ENCODE assay signal across 28 mouse cellular contexts in genomic region chr10:117772364-117773105, GRCm38 (mm10). TPM values are rescaled to one million over a fixed set of nuclear protein-coding genes. Genes with fewer than 3 reads are reported as not detected.
DNase-seq lines count a peak whose midpoint lies in the region; ATAC-seq and TF ChIP-seq lines count a peak whose summit lies in the region.
"Had no signal": no experiment of that assay in that cellular context is flagged by ENCODE, and none has a peak within 500 bp of the region (broad histone marks: within the 10 kb centered on the region; RNA-seq: fewer than 3 reads in every experiment).

No protein-coding gene starts in this region.

- H3K4me1 ChIP-seq in kidney, postnatal 0 days (replicated peaks; ENCODE audit: insufficient read depth, low read length), result no peaks in the 10 kb centered on the region
- H3K4me1 ChIP-seq: embryonic facial prominence, embryonic 13.5 days; embryonic facial prominence, embryonic 15.5 days; forebrain, embryonic 10.5 days; forebrain, embryonic 13.5 days had no signal

- no peaks in the 10 kb centered on the region for H3K27me3 ChIP-seq in kidney, postnatal 0 days (ENCODE audit: insufficient read depth, low read length)
- H3K27me3 ChIP-seq: CH12.LX; embryonic facial prominence, embryonic 13.5 days; embryonic facial prominence, embryonic 15.5 days; forebrain, embryonic 13.5 days had no signal

- ATAC-seq in kidney, postnatal 0 days (replicated peaks; ENCODE audit: low FRiP score, low read depth), result no peak
- ATAC-seq: activated CD4-positive, CD25-positive, alpha-beta regulatory T cell, adult 4 months; CD4-positive, CD25-positive, alpha-beta regulatory T cell, adult 4 months; forebrain, embryonic 13.5 days; forebrain, embryonic 16.5 days had no signal

- H3K4me2 ChIP-seq in kidney, postnatal 0 days (ENCODE audit: low read length), result no peak overlapping the region
- H3K4me2 ChIP-seq: embryonic facial prominence, embryonic 13.5 days; embryonic facial prominence, embryonic 15.5 days; forebrain, embryonic 13.5 days had no signal

- WGBS in kidney, postnatal 0 days, result 80% methylated on average over 17 of the region's 17 CpGs

- peaks cover 61% of the 10 kb centered on the region; the same call in 1 of the 2 replicates for H3K36me3 ChIP-seq in kidney, postnatal 0 days (ENCODE audit: insufficient read depth, low read length)

- H3K27ac ChIP-seq in kidney, postnatal 0 days, result no peak overlapping the region
- H3K27ac ChIP-seq: embryonic facial prominence, embryonic 13.5 days; embryonic facial prominence, embryonic 15.5 days; forebrain, embryonic 10.5 days; forebrain, embryonic 13.5 days had no signal

- peak; percentile 3 for DNase-seq in kidney, postnatal 0 days (ENCODE audit: low spot score)
- DNase-seq in kidney, postnatal 14 days, result no peak
- DNase-seq in 3T3-L1 (ENCODE audit: low read depth, low spot score) (peak; percentile 96), MN1 (ENCODE audit: low spot score) (peak; percentile 43), adipocyte (ENCODE audit: low spot score) (peak; percentile 97)
- no peak for DNase-seq in layer of hippocampus, adult 11-12 months (ENCODE audit: low spot score)
- DNase-seq in urinary bladder, adult 2 months (ENCODE audit: low spot score), result no peak
- DNase-seq: adrenal gland, adult 2 months; adrenal gland, postnatal 10 days; adrenal gland, postnatal 25 days; B cell, adult 2 months; cerebellum, adult 11 months; cerebellum, adult 18-20 months; cerebellum, adult 8-10 months; cerebellum, adult 9-11 months; cerebellum, postnatal 14 days; cerebellum, postnatal 36 days; embryo, embryonic 11 days had no signal

- no peaks in the 10 kb centered on the region for H3K9me3 ChIP-seq in kidney, postnatal 0 days (replicated peaks; ENCODE audit: low read length)
- H3K9me3 ChIP-seq: embryonic facial prominence, embryonic 13.5 days; embryonic facial prominence, embryonic 15.5 days; forebrain, embryonic 10.5 days; forebrain, embryonic 13.5 days; G1E had no signal

- no peak for TF ChIP-seq CTCF in kidney, postnatal 0 days (IDR thresholded peaks at IDR 0.05; ENCODE audit: low read depth)

- H3K4me3 ChIP-seq in kidney, postnatal 0 days (replicated peaks; ENCODE audit: low read depth, low read length), result no peak overlapping the region
- H3K4me3 ChIP-seq: embryonic facial prominence, embryonic 13.5 days; embryonic facial prominence, embryonic 15.5 days; erythroblast, embryonic 14.5 days; forebrain, embryonic 10.5 days; forebrain, embryonic 13.5 days had no signal

- no peak overlapping the region for H3K9ac ChIP-seq in kidney, postnatal 0 days (ENCODE audit: low read depth, low read length)
- H3K9ac ChIP-seq: embryonic facial prominence, embryonic 13.5 days; embryonic facial prominence, embryonic 15.5 days; forebrain, embryonic 13.5 days had no signal

RNA-seq across cellular contexts. Expression of gene Nup107, which starts 20.0 kb away (rescaled TPM):
- 34.9 and 37.9 TPM in 2 replicates for polyA plus RNA-seq in kidney, postnatal 0 days (2015; fragmentation: Nextera tagmentation; extraction: Ambion mirVana)
- polyA plus RNA-seq in urinary bladder, adult 2 months (2012; rRNA removed), result 14.1 and 17.5 TPM in 2 replicates

RNA-seq across cellular contexts. Expression of gene Slc35e3, which starts 26.4 kb away (rescaled TPM):
- polyA plus RNA-seq in kidney, postnatal 0 days (2015; fragmentation: Nextera tagmentation; extraction: Ambion mirVana), result 12.7 and 13.1 TPM in 2 replicates
- polyA plus RNA-seq in urinary bladder, adult 2 months (2012; rRNA removed), result 12.1 and 12.4 TPM in 2 replicates
- polyA plus RNA-seq: erythroblast, embryonic 14.5 days had no signal

Comparison
In these comparisons a context has a peak if more than half of its experiments do, and no peak if none do; other contexts are left out.
1. DNase-seq: peak in kidney, postnatal 0 days (single experiment), 3T3-L1 (single experiment), MN1 (single experiment) and adipocyte (single experiment); none in kidney, postnatal 14 days (single experiment), layer of hippocampus, adult 11-12 months (single experiment) and urinary bladder, adult 2 months (single experiment).